Mouse (Mus musculus) cerebellum, adult 9-11 months (tissue): Measurements from ENCODE around the gene Dmrt2.

Experiments
- DNase-seq: peaks from one replicate; pipeline ENCODE4 v3.0.0; 2022

Gene Dmrt2

DNA sequence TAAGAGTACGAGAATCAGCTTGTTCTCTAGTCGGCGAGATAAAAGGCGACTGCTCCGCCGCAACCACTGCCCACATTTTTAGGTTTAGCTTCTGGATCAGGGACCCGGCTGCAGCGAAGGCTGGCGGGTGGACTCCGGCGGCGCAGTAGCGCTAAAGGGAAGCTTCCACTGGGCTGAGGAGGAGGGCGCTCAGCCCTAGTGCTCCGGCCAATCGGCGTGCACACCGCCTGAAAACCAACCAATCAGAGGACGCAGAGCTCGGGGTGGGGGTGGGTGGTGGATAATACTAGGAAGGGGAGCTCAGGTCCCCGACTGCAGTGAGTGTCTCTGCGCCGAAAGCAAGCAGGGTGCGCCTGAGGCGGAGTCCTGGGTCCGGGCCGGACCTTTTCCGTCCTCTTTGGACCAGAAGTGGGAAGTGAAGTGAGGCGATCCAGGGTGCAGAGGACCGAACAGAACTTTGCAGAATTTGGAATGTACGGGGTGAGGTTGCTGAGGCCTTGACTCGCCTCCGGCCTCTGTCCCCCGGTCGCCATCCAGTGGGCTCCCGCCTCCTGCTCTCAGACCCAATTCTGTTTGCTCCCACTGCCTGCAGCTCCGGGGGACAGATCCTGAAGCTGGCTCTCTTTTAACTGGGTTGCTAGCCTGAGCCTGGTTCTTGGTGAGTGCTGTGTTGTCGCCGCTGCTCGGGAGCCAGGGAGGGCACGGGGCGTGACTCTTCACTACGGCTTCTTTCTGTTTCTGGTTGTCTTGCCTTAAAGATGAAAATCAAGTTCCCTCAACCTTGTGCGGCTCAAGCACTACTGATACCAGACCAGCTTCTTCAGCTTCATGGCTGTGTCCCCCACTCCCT lies at the start of gene Dmrt2:
Gene Dmrt2 (plus strand): TSS at position 311 of the 850 bp plus-strand sequence.
- DNase-seq: peak; percentile 24

DNA sequence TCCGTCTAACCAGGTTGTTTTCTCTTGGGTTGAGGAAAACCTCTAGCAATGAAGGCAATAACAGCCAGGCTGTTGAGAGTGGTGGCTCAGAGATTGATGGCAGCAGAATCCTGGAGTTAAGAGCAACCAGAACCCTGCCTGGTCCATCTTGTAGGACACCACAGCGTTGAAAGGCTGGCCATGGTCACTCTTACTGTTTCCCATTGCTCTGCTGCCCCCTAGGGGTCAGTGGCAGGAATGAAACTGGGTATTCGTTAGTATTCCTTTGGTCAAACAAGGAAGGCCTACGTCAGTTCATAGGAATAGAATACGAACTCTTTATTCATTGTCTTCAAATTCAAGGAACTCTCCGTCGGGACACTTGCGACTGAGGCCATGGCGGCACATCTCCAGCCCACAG lies 43.7 kb upstream of the Dmrt2 start:
- peak; percentile 27 for DNase-seq

- DNase-seq: no peak
Measured at GRCm38 (mm10) chr19:25635119-25635518, 37.1 kb upstream of the Dmrt2 start.

DNA sequence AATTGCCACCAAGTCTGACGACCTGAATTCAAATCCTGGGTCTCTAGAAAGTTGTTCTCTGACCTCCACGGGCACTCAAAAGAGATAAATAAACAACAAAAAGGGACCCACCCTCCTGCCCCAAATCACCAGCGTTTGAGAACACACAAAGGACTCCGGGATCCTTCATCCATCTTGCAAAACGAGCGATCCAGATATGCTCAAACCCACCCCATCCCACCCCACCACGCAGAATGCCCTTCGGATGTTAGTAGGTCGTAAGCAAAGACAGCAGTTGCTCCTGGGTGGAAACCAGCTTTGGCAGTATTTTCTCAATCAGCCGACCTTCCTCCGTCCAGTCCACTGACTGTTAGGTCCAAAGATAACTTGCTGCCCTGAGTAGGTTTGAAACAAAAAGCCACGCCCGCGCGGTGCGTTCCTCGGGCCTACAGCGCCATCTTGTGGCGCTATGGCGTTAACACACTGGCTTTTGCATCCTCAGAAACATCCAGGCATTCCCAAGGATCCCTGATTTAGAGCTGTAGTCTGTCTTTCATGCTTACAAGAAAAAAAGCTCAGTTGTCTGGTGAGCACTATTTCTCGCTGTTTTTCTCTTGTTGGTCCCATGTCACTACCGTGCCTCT lies 36.5 kb upstream of the Dmrt2 start:
- DNase-seq: peak; percentile 11

GRCm38 (mm10) chr19:25638766-25639361 lies 33.3 kb upstream of the Dmrt2 start:
- no peak for DNase-seq

DNA sequence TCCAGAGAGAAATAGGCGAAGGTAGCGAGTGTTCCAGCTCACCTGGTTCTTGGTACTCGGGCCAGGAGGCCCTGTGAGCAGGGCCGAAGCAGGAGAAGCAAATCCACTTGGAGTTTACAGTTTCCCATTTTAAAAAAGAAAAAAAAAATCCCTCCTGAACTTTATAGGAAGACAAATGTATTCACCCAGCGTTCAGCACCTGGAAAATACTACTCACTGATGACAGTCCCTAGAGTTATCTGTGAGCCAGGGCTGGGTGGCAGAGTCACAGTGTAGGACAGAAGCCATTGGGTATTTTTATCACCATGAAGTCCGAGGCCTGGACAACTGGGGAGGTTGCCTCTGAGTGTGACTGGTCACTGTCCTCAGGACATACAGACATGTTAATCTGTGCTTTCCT lies 30.4 kb upstream of the Dmrt2 start:
- no peak for DNase-seq

DNA sequence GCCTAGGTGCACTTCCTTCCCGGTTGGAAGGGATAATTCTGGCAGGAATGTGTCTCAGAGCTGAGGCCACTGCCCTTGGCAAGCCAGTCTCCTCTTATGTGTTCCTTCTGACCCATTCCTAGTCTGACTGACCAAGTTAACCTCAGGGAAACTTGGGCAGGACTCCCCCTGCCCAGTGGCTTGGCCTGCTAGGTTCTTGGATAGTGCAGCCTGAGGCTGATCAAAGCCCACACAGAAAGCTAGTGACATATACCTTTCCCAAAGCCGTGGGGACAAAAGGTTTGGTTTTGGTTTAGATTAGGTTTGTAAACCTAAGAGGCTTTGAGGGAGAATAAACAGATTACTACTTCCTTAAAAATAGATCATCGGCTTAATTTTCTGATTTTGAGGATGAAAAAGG lies 25.1 kb upstream of the Dmrt2 start:
- DNase-seq: no peak

- no peak for DNase-seq
Measured at GRCm38 (mm10) chr19:25648701-25649100, 23.5 kb upstream of the Dmrt2 start.

- DNase-seq: no peak
Measured at GRCm38 (mm10) chr19:25650474-25650873, 21.7 kb upstream of the Dmrt2 start.

- no peak for DNase-seq
Measured at GRCm38 (mm10) chr19:25652560-25652959, 19.7 kb upstream of the Dmrt2 start.

GRCm38 (mm10) chr19:25654034-25654749 lies 18.0 kb upstream of the Dmrt2 start:
- no peak for DNase-seq

DNA sequence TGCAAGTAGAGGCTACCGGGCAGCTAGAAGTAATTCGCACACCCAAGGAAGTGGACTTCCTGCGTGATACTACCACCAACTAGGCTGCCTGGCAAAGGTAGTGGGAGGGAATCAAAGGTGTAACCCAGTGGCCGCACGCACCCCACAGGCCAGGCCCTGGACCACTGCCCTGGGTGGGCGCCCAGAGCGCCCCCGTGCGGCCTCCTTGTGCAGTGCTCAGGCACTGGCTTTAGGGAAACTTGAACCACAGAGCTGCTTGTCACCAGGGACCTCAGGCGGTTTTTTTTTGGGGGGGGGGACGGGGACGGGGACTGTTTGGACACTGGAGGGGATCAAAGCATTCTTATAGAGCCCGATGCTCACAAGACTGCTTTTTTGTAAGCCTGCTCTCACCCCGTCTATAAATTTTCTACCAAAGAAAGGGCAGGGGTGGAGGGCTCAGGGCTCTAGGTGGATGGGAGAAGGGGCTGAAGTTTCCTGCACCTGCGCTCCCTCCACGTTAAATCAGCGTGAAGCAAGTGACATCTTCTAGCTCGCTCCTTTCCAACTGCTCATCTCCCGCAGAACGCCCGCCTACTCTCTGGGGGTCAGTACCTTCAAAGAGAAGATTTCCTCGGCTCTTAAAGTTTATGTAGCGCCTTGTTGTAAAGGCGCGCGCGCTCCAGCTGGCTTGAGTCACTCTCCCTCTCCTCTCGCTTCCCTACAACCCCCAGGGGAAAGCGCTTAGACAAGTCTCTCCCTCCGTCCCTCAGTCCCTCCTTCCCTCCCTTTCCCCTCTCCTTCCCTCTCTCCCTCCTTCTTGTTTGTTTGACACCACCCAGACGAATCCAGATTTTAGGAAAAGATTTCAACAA lies 6.5 kb upstream of the Dmrt2 start:
- DNase-seq: no peak

DNA sequence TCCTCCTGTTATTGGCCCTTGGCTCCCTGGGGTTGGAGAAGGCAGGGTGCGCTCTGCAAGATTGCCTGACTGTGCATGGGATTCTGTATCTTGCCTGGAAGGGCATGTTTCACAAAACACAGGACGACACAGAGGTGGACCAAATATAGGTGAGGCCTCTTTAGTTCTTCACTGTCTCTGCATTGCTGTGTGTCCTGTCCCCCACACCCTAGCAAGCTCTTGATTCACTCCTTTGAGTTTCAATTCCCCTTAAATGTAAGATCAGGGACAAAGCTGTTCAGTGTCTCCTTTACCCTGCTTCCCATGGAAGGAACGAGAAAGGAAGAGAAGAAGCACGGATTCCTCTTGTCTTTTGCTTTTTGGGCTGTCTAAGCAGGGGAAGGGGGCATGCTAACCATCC lies 4.4 kb upstream of the Dmrt2 start:
- no peak for DNase-seq

DNA sequence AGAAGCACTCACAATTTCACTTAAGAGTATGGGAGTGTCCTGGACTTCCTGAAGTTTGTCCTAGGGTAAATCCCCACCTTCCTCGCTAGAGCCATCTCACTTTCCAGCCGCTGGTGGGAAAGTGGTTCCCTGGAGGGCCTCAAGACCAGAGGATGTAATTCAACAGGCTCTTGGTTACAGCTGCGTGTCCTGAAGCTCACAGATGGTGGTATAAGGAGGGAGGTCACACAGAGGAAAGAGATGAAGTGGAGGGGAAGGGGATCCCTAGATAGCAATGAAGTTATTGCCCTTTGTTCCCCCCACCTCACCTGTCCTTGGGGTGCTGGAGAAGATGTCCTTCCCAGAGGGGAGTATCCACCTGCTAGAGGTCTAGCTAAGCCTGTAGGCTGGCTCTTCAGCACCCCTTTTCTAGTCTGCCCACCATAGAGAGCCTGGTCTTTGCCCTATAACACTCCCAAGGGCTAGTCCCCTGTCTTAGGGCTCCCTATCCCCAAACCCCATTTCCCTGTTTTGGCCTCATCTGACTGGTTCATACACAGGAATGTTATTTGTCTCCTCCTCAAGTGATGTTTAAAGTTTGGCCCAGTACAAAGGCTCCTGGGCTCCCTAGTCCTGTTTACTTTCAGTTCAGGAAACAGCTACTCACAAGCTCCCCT lies 2.5 kb upstream of the Dmrt2 start:
- no peak for DNase-seq

DNA sequence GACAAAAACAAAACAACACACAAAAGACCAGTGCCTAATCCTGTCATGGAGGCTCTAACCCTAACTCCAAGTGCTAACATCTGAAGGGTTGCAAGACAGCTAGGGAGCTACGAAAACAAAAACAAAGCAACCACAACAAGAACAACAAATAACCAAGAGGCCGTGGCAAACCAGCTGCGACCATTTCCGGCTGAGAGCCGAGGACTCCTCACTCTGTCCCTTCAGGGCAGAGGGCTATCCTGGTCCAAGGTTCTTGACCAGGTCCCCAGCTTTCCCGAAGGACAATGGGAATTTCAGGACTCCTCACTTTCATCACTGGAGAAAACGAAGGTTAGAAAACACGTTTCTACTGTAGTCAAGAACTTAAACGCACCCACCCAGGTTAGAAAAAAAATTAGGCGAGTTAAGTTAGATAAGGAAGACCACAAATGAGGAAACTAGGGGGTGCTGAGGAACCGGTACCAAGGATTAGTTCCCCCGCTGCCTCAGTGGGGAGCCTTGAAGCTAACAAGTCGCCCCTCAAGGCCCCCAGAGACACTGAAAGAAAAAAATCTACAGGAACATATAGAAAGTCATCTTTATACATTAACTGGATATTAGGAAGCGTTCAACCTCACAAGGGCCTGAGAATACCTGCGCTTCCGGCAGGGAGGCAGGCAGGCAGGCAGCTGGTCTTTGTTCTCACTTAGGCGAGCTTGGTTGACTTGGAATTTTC lies 1.5 kb upstream of the Dmrt2 start:
- DNase-seq: no peak

DNA sequence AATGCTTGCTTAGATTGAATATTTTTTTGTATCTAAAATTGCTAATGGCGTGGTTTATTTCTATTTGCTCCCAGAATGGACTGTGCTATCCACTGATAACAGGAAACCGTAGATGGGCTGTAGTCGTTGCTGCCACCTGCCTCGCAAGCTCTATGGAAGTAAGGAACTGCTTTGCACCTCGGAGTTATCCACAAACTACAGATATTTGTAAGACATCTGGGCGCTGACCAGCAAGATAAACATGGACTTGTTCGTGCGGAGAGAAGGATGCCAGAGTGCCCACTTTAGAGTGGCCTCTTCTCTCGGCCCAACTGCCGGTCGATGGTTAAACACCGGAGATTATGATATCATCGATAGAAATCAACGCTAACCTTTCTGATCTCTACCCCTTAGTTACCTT lies 530 bp upstream of the Dmrt2 start:
- DNase-seq: no peak

GRCm38 (mm10) chr19:25673224-25674055 lies 1.2 kb downstream of the Dmrt2 start:
- DNase-seq: no peak

- no peak for DNase-seq
Measured at GRCm38 (mm10) chr19:25674056-25674420, 1.8 kb downstream of the Dmrt2 start.

DNA sequence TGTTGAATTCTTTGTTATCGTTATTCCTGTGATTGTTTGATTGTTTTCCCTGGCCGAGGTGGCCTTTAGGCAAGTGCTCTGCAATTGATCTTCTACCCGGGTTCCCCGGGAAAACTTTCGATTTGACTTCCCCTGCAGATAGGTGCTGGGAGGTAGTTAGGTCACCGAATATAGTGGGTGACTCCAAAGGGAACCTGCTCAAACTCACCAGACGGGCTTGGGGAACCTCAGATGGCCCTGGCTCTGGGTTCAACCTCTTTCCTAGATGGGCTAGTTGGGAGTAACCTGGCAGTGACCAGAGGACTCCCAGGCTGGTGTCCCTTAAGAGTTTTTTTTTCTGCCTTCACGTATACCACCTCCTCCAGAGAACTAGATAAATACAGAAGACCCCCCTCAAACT lies 2.5 kb downstream of the Dmrt2 start:
- no peak for DNase-seq

- no peak for DNase-seq
Measured at GRCm38 (mm10) chr19:25675866-25676440, 3.7 kb downstream of the Dmrt2 start.
